Mouse (Mus musculus): ENCODE measurements around the gene Lhpp.
A peak's percentile ranks its signal among the peaks of the same experiment; 100 is the strongest.

Lhpp gene

GRCm38 (mm10) chr7:132675922-132676321, 65.5 kb downstream of the Lhpp start:
- DNase-seq (ENCODE audit: extremely low read depth, insufficient read length, low spot score), result no peak

DNA sequence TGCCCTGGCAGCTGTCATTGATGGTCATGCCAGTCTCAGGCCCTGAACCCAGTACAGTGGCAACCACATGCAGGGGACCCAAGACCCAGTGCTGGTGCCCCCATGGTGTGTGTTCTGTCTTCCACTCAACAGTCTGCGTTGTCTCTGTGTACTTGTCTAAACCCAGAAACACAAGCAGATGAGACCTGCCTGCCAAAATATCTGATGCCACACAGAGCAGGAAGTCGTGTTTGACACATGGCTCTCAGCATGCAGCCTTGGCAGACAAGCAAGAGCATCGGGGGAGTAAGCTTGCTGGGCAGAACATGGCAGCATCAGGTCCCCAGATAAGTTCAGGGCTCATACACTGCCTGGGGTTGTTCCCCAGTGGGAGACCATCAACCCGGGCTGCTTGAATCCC, 68.7 kb downstream of the Lhpp start:
- no peak for DNase-seq (ENCODE audit: extremely low read depth, insufficient read length, low spot score)

DNA sequence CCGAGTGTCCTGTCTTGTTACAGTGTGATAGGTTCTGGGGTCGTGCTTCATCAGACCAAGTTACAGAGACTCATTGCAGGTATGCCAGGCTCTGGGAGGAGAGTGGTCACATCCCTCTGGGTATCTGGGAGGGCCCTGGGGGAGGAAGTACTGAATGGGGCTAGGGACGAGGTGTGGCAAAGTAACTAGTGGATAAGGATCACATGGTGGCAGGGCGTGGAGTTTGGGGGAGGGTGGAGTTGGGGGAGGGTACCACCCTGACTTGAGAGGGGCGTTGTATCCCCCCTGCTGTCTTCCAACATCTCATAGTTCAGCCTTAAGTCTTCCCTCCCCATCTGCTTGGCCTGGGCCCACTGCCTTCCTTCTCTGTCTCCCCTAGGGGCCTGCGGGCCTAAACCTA, 69.1 kb downstream of the Lhpp start:
- DNase-seq (ENCODE audit: extremely low read depth, insufficient read length, low spot score), result no peak

- DNase-seq (ENCODE audit: extremely low read depth, insufficient read length, low spot score), result no peak
These were observed 70.9 kb downstream of the Lhpp start for GRCm38 (mm10) chr7:132681296-132681695.

DNA sequence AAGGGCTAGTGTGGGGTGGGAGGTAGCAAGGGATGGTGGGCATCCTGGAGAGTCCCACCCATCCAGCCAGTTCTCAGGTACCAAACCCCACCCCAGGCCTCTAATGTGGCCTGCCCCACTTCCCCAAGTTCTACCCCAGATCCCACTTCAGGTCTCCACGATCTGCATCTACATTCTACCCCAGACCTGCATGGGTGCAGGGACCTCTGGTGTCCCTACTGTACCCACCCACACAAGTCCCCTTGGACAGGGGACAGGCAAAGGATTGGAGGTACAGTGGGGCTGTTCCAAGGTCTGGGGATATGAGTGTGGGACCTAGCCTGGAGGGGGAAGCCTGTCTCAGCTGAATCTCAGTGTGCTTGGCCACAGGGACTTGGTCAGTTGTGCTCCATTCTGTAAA, 71.4 kb downstream of the Lhpp start:
- DNase-seq (ENCODE audit: extremely low read depth, insufficient read length, low spot score), result no peak

DNA sequence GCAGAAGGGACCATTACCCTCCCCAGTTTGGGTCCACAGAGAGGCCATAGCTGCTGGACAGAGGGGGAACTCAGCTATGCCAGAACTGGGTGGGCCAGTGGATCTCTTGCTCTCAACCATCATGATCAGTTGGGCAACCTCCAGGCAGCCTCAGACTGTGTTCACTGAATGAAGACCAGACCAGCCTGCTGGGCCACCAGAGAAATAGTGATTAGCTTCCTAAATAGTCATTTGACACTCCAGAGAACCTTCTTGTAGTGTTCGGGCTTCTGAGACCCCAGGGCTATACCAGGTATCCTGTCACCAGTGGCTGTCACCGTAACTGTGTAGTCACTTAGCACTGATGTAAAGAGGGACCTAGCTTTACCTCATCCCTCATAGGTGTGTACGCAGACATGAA, 71.9 kb downstream of the Lhpp start:
- DNase-seq (ENCODE audit: extremely low read depth, insufficient read length, low spot score), result no peak

DNA sequence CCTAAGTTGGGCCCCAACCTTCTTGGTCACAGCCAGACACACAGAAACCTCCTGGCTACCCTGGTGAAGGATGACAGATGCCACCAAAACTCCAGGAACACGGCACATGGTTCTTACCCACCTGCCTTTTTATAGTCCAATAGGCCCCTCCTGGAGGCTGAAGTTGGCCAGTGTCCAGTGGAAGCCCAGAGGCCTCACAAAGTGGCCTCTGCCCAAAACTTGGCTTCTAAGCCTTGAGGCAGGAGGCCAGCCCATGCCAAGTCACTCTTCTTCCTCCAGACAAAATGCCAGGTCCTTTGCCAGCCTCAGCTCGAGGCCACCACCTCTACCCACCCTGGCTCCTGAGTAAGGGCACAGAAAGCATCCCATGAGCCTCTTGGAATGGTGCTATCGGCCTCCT, 72.5 kb downstream of the Lhpp start:
- no peak for DNase-seq (ENCODE audit: extremely low read depth, insufficient read length, low spot score)

DNA sequence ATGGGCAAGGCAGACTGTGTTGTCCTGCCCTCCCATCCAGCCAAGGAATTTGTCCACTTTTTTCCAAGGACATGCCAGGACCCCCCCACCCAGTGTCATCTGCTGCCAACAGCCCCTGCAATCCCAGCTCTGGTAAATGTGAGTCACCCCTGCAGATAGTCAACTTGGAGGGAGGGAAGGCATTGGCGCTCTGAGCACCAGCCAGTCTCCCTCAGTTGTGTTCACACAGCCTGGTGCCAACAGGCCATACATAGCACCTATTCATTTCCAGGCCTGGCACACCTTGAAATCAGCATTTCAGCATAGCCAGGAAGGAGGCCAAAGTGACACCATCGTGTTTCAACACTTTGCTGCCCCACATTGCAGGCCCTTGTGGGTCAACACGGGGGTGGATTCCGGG, 73.5 kb downstream of the Lhpp start:
- no peak for DNase-seq (ENCODE audit: extremely low read depth, insufficient read length, low spot score)

DNA sequence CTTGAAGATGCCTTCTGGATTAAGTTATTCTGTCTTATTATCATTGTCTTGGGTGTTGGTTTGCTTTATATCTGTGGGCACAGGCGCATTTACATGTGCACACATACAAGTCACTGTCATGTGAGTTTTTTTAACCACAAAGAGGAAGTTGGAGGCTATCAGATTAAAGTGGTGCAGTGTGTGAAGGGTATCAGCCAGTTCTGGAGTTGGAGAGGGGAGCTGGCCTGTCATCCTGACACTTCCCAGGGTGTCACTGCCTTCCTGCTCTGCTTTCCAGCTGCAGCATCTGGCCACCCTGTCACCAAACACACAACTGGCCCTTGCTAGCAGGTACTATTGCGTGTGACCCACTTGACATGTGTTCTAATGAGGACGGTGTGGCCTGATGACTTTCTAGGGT, 76.1 kb downstream of the Lhpp start:
- no peak for DNase-seq (ENCODE audit: extremely low read depth, insufficient read length, low spot score)

- no peak for DNase-seq (ENCODE audit: extremely low read depth, insufficient read length, low spot score)
These were observed 77.5 kb downstream of the Lhpp start for GRCm38 (mm10) chr7:132687897-132688296.

GRCm38 (mm10) chr7:132688721-132689120, 78.3 kb downstream of the Lhpp start:
- no peak for DNase-seq (ENCODE audit: extremely low read depth, insufficient read length, low spot score)

GRCm38 (mm10) chr7:132689722-132690121, 79.3 kb downstream of the Lhpp start:
- no peak for DNase-seq (ENCODE audit: extremely low read depth, insufficient read length, low spot score)

DNA sequence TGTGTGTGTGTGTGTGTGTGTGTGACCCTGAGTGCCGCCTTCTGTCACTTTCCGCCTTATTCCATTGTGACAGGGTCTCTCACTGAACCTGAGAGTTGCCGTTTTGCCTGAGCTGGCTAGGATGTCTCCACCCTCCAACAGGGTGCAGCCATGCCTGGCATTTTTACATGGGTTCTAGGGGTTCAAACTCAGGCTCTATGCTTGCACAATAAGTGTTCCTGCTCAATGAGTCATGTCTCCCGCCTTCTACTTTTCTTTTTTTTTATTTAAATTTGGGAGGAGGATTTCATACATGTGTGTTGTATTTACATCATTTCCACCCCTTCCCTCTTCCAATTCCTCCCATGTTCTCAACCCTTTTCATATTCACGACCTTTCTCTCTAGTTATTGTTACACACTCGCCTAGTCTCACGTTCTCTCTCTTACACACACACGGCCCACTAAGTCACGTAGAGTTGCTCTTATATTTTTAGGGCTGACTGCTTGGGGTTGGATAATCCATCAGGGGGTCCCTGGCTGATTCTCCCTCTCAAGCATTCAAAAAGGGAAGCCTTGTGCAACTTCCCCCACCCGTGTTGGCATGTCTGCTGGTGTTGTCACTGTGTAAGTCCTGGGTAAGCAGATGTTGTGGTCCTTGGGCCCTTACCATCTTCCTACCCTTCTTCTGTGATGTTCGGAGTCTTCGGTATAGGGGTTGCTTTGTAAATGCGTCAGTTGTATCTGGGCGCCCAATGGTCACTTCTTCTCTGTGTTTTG, 80.5 kb downstream of the Lhpp start:
- no peak for DNase-seq (ENCODE audit: extremely low read depth, insufficient read length, low spot score)

DNA sequence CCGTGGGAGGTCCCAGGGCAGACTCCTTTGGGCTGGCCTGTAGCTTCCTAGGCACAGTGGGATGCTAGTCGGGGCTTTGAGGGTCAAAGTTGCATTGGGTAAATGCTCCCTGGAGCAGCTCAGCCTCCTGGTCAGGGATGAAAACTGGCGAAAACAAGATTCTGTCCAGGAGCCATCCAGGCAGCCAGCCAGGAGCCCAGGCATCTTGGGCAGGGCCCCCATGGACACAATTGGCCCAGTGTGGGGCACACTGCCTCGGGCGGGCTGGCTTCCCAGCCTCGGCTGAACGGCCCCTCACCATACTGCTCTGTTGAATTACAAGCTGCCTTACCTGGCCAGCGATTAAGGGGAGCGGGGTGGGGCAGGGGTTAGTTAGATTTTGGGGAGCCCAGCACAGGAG, 82.3 kb downstream of the Lhpp start:
- no peak for DNase-seq (ENCODE audit: extremely low read depth, insufficient read length, low spot score)

- no peak for DNase-seq (ENCODE audit: extremely low read depth, insufficient read length, low spot score)
These were observed 83.1 kb downstream of the Lhpp start for GRCm38 (mm10) chr7:132693561-132693960.

GRCm38 (mm10) chr7:132697258-132697796, 86.9 kb downstream of the Lhpp start:
- DNase-seq (ENCODE audit: extremely low read depth, insufficient read length, low spot score), result no peak

GRCm38 (mm10) chr7:132698737-132699136, 88.3 kb downstream of the Lhpp start:
- no peak for DNase-seq (ENCODE audit: extremely low read depth, insufficient read length, low spot score)

DNA sequence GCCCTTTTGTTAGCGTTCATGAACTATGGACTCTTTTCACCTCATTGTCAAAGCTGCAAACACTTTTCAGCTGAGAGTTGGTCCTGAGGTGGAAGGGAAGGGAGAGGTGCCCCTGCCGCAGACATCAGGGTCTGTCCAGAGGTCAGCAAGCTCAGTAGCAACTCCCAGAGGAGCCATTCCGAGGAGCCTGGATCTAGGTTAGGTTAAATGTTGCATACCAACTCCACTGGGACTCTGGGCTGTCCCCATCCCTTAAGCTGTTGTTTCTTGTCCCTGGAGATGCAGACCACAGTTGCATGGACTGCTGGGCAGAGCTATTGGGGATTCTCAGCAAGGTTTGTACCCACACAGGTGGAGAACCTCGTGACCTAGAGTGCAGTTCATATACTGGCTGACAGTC, 88.7 kb downstream of the Lhpp start:
- DNase-seq (ENCODE audit: extremely low read depth, insufficient read length, low spot score), result no peak

DNA sequence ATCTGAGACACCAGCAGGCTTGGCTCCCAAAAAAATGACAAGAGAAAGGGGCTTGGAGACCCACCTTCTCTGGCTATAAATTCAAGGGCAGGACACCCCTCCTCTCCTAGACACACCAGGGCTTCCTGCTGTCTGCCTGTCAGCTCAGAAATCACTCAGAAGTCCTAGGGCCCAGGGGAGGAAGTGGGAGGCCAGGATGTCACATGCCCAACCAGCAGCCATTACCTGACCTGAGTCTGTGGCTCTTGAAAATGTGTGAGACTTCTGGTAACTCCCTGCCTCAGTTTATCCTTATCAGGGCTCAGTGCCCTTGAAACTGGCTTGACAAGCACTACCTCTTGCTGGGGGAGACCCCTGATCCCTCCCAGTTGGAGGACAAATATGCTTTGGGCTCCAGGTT, 89.2 kb downstream of the Lhpp start:
- no peak for DNase-seq (ENCODE audit: extremely low read depth, insufficient read length, low spot score)

DNA sequence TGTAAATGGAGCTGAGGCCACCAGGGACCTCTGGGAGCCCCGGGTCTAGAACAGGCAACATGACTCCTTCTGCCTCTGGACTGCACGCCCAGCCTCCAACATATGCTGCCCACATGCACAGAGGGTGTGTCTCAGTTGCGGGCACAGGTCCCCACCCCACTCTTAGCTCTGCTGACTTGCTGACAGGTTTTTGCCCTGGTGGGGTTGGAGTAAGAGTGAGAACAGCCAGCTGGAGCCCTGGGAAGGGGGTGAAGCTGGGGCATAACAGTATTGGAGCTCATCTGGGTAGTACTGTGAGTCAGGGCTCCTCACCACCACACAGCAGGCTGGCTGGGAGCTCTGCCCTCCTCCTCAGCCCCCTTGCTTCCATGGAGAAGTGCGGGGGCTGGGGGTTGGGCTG, 89.7 kb downstream of the Lhpp start:
- peak; percentile 57 for DNase-seq (ENCODE audit: extremely low read depth, insufficient read length, low spot score)

- no peak for DNase-seq (ENCODE audit: extremely low read depth, insufficient read length, low spot score)
These were observed 91.0 kb downstream of the Lhpp start for GRCm38 (mm10) chr7:132701412-132701811.

- DNase-seq (ENCODE audit: extremely low read depth, insufficient read length, low spot score), result no peak
These were observed 91.6 kb downstream of the Lhpp start for GRCm38 (mm10) chr7:132702024-132702423.
